ENCODE assay signal across 8 mouse cellular contexts in genomic region chr3:101700974-101701610, GRCm38 (mm10).
DNase-seq lines count a peak whose midpoint lies in the region; ATAC-seq and TF ChIP-seq lines count a peak whose summit lies in the region.

No protein-coding gene starts in this region.

- peaks cover 50% of the 10 kb centered on the region for H3K4me1 ChIP-seq in heart, embryonic 10.5 days
- 0 out of 2 replicates have a peak, but pooled peaks cover 6% of the 10 kb centered on the region for H3K4me1 ChIP-seq in forebrain, postnatal 0 days (ENCODE audit: insufficient read depth)
- peaks cover 6% of the 10 kb centered on the region for H3K4me1 ChIP-seq in midbrain, embryonic 16.5 days (ENCODE audit: control insufficient read depth, insufficient read depth, low read length)

- no peak overlapping the region for H3K4me3 ChIP-seq in heart, embryonic 10.5 days
- no peak overlapping the region for H3K4me3 ChIP-seq in forebrain, postnatal 0 days (ENCODE audit: low read depth, low read length)
- H3K4me3 ChIP-seq in midbrain, embryonic 16.5 days (ENCODE audit: low read depth, low read length), result no peak overlapping the region

- H3K27ac ChIP-seq in heart, embryonic 10.5 days, result peak overlapping the region; percentile 84
- H3K27ac ChIP-seq in forebrain, postnatal 0 days (ENCODE audit: low read depth, low read length), result no peak overlapping the region
- H3K27ac ChIP-seq in midbrain, embryonic 16.5 days (ENCODE audit: low read length), result no peak overlapping the region

- ATAC-seq in forebrain, postnatal 0 days, result peak; percentile 45; the same call in 1 of the 2 replicates
- peak; percentile 50; the same call in 1 of the 2 replicates for ATAC-seq in midbrain, embryonic 16.5 days
- ATAC-seq in erythroblast, adult 5-6 weeks (replicated peaks; ENCODE audit: low FRiP score, poor library complexity, severe bottlenecking), result no peak

- H3K4me2 ChIP-seq in forebrain, postnatal 0 days (ENCODE audit: low read depth), result no peak overlapping the region
- H3K4me2 ChIP-seq in midbrain, embryonic 16.5 days (ENCODE audit: low read length), result no peak overlapping the region

- DNase-seq in heart, embryonic 10.5 days (ENCODE audit: low spot score), result no peak
- no peak for DNase-seq in heart, adult 8-10 months (ENCODE audit: low spot score)
- DNase-seq in R1 (ENCODE audit: low read depth, low spot score), result peak; percentile 12
- no peak for DNase-seq in forebrain, postnatal 0 days
- peak; percentile 45 for DNase-seq in kidney, postnatal 14 days
- no peak for DNase-seq in B cell, adult 2 months

- H3K9ac ChIP-seq in forebrain, postnatal 0 days, result no peak overlapping the region
- H3K9ac ChIP-seq in midbrain, embryonic 16.5 days (ENCODE audit: low read depth, low read length), result no peak overlapping the region

- H3K27me3 ChIP-seq in heart, embryonic 10.5 days (ENCODE audit: insufficient read depth, poor library complexity, severe bottlenecking), result no peaks in the 10 kb centered on the region
- H3K27me3 ChIP-seq in forebrain, postnatal 0 days (ENCODE audit: insufficient read depth, low read length), result no peaks in the 10 kb centered on the region
- H3K27me3 ChIP-seq in midbrain, embryonic 16.5 days (ENCODE audit: control insufficient read depth, insufficient read depth, low read depth, low read length), result no peaks in the 10 kb centered on the region

- H3K36me3 ChIP-seq in heart, embryonic 10.5 days, result no peaks in the 10 kb centered on the region
- no peaks in the 10 kb centered on the region for H3K36me3 ChIP-seq in forebrain, postnatal 0 days (ENCODE audit: insufficient read depth)
- no peaks in the 10 kb centered on the region for H3K36me3 ChIP-seq in midbrain, embryonic 16.5 days (ENCODE audit: control insufficient read depth, insufficient read depth, low read length)

- no peak for TF ChIP-seq CTCF in forebrain, postnatal 0 days (IDR thresholded peaks at IDR 0.05; ENCODE audit: low read depth)

- 47% methylated on average over 10 of the region's 10 CpGs for WGBS in heart, embryonic 10.5 days
- WGBS in forebrain, postnatal 0 days, result 51% methylated on average over 10 of the region's 10 CpGs
- WGBS in midbrain, embryonic 16.5 days, result 64% methylated on average over 10 of the region's 10 CpGs

- no peaks in the 10 kb centered on the region for H3K9me3 ChIP-seq in heart, embryonic 10.5 days
- no peaks in the 10 kb centered on the region for H3K9me3 ChIP-seq in forebrain, postnatal 0 days (ENCODE audit: low read length)
- no peaks in the 10 kb centered on the region for H3K9me3 ChIP-seq in midbrain, embryonic 16.5 days (replicated peaks; ENCODE audit: control insufficient read depth, low read length, poor library complexity, severe bottlenecking)

Comparison
In these comparisons a context has a peak if more than half of its experiments do, and no peak if none do; other contexts are left out.
1. DNase-seq: peak in R1 (single experiment) and kidney, postnatal 14 days (single experiment); none in heart, embryonic 10.5 days (single experiment), heart, adult 8-10 months (single experiment), forebrain, postnatal 0 days (single experiment) and B cell, adult 2 months (0 of 2).